Mouse (Mus musculus) adrenal gland, adult 18-20 months (tissue): ENCODE measurements at regions not wholly inside any gene's neighbourhood (a gene's known extent, or its start where the extent isn't known, plus 50 kb on each side); places are given as distances from the start of the nearest gene placed in this dataset.

Experiments used
- DNase-seq, 2 experiments: peaks; one replicate each; pipeline ENCODE4 v3.0.0; 2021 to 2022; ENCODE audit warnings: low spot score in 2 of 2

- DNase-seq = no peak
These were observed 50.2 kb upstream of the Slc38a2 start for GRCm38 (mm10) chr15:96749534-96750256.
